Mouse (Mus musculus): Measurements from ENCODE around the gene Pmpca.

Pmpca gene

DNA sequence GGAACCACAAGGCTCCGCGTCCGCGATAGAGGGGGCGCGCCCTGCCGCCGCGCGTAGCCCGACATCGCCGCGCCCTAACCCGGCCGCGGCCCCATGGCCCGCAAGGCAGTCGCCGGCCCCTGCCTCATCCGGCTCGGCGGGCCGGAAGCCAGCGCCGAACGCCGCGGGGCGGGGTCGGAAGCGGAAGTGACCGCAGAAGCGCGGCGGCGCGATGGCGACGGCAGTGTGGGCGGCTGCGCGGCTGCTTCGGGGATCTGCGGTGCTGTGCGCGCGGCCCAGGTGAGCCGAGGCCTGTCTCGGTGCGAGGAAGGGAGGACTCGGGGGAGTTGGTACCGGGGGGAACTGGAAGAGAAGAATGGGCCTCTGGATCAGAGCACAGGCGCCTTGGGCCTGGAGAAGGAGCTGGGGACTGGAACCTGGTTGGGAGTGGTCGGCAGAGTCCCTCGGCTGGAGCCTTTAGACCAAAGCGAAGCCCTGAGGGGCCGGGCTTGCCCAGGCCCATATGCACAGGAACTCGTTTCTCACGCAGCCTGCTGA lies at the start of gene Pmpca, which contains the start of gene Entr1:
TSS of gene Pmpca (plus strand) at position 186 of the 537 bp plus-strand sequence.
TSS of gene Entr1 (minus strand) at position 163 of the 537 bp plus-strand sequence.
- DNase-seq, result peak; percentile 90

DNA sequence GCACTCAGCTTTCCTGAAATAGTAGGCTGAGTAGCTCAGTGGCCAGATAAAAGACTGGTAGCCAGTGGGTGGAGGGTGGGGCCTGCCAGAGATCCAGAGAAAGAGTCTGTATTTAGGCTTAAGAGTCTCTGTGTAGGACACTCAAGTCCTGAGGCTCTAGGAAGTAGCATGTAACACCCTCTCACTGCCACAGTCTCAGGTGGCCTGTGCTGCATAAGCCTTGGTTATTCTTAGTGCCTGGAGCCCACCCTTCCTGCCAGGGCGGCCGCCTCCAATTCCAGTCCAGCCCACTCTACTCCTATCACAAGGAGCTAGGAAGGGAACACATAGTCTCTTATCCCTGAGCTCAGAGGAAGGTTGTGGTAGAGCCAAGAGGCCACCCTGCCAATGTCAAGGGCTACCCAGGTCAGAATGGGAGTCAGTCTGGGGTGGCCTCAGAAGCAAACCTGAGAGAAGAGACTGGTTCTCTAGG lies 47.6 kb upstream of the Pmpca start:
- peak in 1 of 2 experiments; percentile 53 for DNase-seq

DNA sequence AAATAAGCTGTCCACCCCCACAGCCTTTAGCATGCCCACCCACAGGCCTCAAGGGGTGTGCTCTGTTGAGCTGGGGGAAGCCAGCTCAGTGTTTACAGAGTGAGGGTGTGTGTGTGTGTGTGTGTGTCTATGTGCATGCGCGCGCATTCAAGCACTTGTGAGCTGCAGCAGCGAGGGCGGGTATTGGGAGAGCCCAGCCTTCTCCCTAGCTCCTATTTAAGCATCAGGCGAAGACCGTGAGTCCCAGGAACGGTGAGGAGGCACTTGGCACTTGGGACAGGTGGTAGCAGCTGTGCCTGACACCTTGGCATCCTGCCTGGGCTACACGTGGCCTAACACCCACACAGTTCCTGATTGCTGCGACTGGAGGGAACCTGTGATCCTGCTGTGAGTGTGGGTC lies 47.1 kb upstream of the Pmpca start:
- DNase-seq, result peak; percentile 75 to 87

DNA sequence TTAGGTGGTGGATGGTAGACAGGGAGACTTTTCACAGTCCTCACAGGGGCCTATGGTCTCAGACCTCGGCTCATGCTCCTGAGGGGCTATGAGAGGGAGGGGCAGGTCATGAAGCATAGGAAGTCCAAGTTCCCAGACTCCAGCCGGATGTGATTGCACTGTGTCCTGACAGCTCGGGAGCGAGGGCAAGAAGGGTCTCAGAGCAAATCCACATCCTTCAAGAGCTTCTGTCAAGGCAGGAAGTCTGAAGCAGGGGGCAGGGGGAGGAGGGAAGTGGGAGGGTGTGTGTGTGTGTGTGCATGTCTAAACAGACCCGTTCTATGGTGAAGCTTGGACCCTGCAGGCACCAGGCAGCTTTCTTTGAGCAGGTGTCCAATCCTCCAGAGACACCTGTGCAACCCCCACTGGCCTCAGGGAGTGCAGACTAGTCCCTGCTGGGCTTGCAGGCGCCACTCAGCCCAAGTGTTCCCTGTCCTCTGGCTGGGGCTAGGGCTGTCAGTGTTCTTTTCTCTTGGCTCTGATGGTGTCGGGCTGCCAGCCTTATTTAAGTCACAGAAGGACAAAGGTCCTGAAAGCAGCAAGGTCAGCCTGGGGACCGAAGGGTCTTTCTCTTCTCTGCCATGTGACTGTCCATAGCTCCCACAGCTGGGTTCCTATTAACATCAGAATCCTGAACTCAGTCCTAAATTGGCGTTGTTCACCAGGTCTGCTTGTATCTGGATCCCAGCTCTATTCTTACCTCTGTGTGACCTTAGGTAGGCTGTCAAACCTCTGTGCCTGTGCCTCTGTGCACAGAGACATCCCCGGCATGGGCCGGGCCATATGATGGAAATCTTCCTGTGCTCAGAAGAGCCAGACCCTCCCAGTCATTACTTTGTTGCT lies 46.3 kb upstream of the Pmpca start:
- peak; percentile 57 to 78 for DNase-seq

DNA sequence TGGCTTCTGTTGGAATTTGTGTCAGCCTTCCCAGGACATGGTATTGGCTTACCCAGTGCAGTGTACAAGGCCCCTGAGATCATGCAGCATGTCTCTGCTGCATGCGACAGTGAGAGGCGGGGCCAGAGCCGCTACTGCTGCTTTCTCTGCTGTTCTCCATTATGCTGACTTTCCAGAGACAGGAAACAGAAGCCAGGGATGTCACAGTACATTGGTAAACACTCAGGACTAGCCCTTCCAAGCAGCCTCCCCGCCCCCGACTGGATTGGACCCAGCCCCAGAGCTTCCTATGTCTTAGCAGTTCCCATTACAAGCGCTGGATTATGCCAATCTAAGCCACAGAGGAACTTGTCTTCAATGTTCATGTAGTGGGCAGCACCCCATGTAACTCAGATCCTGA lies 40.9 kb upstream of the Pmpca start:
- DNase-seq, result peak; percentile 61 to 82

DNA sequence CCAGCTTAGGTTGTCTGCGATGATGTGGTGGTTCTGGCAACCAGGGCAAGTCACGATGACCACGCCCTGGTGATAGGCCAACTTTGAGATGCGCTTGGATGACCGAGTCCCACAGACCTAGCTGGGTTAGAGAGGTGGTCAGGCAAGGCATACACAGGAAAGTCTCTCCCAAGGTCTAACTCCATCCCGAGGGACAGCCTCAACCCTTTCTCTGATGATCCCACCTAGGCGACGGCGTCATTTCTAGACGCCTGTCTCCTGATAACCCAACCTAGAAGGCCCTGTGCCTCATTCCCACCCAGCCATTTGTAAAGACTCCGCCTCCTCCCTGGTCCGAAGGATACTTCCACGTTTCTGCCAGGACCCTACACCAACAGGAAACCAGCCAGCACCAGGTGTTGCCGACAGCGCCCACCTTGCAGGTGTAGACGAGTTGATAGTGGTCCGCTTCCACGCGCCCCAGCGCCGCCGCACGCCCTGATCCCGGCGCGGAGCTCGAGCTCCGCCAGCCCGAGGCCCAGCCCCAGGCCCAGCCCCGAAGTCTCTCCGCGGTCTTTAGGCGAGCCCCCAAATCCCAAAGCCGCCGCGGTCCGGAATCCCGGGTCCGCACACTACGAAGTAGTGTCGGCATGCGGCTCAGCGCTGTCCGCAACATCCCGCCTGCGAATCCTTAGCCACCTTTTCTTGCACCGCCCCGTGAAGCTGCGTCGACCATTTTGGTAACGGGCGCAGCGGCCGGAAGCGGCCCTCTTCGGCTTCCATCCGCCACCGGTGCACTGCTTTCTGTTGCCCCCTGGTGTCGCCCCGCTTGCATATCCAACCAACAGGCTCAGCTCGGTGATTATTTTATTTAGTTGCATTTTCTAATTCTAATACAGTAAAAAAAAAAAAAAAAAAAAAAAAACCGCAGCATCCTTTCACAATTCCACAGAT lies 37.5 kb upstream of the Pmpca start, which contains the start of gene Dnlz:
TSS of gene Dnlz (minus strand) at position 753 of the 933 bp plus-strand sequence.
- DNase-seq, result peak; percentile 95 to 96

DNA sequence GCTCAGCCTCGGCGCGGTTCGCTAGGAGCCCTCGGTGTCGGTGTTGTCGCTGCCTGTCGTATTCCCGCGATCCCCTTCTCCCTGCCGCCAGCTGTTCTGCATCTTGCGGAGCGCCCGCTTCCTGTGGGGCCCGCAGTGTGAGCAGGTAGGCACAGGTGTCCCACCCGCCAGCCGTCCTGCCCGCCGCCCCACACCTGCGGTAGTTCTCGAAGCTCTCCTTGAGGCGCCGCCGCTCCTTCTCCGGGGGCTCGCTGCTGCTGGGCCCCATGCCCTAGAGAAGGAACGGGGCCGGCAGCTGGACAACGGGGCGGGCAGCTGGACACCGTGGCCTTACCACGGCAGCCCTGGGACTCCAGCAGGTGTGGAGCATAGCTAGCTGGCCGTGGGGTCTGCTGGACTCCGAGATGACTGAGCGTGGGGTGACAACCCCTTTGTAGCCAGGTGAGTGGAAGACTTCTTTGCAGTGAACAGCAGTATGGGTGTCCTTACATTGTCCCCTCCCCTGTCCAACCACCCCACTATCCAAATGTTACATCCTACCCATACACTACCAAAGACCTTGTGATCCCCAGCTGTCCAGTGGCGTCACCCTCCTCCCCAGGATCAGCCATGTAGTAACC lies 36.7 kb upstream of the Pmpca start:
- DNase-seq, result no peak

DNA sequence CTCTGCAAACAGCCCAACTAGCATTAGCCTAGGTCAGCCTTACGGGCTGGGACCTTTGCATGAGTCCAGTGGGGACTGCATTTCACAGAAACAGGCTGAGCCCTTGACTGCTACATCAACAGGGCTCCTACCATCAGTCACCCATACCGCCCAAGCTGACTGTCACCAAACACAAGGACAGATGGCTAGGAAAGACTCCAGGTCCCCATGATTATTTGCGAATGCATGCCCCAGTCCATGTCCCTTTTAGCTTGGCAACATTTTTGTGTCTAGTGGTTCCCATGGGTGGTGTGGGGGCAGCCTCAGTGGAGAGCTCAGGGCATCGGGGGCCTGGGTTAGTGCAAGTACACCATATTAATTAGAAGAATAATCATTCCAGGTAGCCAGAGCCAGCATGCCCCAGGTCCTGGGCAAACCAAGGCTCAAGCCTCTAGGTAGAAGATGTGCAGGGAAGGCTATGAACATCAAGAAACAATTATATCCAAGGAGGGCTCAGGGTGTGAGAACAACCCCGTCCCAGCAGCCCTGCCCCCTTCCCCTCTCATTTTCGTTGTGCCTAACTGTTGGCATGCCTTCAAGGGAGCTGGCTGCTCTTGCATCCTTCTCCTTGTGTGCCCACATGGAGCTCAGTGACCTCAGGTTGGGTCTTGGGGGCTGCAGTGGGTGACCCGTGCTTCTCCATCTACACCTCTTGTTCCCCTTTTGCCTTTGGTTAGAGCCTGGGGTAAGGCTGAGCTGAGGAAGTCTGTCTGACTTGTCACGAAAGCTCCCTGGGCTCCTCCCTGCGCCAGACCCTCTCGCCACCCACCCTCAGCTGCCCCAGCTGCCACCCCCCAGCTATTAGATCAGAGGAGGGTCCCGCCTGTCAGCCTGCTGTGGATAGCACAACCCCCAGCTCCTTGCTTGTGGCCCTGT lies 35.8 kb upstream of the Pmpca start:
- no peak for DNase-seq

DNA sequence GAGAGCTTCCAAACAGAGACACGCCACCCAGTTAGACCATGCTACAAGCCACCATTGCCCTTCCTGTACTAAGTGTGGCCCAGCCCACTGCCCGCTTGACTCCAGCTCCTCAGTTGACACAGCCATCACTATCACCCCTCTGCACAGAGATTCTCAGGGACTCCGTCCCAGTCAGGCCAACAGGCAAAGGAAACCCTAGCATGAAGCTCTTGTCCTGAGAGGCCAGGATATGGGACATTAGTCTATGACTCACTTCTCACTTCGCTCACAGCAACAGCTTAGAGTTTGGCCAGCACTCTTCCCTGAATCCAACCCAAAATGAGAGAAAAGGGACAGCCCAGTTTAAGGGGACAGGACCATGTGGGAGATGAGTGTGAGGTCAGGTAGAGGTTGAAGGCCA lies 34.7 kb upstream of the Pmpca start:
- DNase-seq, result no peak

DNA sequence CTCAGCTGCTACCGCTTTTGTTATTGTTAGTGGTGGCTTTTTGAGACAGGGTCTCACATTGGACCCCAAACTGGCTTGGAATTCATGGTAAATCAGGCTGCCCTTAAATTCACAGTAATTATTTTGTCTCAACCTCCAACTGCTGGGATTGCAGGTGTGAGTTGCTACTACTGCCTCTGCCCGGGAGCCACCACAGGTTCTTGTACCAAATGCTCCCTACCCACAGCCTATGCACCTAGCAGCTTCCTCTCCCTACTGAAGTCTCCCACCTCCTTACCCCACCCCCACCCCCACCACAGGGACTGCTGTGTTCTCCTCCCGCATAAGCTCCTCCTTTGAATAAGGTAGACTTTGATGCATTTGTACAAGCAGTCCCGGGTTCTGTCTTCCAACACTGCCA lies 32.9 kb upstream of the Pmpca start:
- no peak for DNase-seq

DNA sequence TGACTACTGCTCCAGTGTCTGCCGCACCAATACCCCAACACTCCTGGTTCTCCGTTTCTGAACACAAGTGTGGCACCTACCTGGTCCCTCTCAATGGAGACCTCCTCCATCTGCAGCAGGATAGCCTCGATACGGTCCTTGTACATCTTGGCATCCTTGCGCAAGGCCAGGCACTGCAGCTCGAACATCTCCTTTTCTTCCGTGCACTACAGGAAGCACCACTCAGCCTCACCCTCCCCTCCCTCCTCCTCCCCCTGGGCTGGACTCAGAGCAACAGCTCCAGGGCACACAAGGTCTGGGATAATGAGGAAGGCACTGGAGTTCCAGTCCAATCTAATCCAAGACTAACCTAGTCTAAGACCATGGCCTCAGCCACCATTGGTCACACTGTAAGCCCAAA lies 32.5 kb upstream of the Pmpca start:
- peak; percentile 41 to 75 for DNase-seq

DNA sequence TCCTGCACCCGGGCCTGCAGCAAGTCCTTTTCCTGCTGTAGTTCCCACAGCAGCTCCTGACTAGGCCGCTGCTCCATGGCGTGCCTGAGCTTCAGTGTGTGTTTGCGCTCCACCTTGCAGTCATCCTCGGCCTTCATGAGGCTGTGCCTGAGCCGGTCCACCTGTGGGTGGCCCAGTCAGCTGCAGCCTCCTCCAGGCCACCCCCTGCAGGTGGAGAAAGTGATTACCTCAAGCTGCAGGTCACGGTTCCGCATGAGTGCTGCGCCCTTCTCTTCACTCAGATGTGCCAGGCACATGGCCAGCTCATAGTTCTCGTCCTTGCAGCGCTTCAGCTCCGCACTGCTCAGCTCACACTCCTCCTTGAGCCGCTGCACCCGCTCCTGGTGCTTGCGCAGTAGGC lies 31.7 kb upstream of the Pmpca start:
- no peak for DNase-seq

DNA sequence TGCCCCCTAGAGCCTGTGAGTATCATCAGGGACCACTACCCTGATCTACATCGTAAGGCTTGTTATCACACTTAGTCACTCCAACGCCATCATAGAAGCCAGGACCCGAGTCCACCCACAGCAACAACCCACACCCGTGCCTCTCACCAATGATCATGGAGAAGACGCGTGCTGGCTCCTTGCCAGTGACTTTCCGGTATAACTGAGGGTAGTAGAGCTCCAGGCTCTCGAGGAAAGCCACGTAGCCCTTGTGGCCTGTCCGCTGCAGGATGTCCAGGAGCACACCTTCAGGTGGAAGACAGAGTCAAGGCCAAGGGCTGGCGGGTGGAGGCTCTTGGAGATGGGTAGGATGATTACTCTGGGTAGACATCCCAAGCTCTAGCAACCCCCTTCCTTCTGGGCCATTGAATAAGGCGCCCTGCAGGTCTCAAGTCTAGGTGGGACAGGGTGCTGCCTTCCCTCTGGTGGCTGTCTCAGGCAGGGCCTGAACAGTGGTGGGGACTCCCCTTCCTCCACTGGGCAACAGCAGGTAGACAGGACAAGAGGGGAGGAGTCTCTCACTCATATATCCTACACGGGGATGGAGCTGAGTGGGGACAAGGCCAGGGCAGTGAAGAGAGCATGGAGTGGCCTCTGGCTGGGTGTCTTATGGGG lies 30.3 kb upstream of the Pmpca start:
- no peak for DNase-seq

DNA sequence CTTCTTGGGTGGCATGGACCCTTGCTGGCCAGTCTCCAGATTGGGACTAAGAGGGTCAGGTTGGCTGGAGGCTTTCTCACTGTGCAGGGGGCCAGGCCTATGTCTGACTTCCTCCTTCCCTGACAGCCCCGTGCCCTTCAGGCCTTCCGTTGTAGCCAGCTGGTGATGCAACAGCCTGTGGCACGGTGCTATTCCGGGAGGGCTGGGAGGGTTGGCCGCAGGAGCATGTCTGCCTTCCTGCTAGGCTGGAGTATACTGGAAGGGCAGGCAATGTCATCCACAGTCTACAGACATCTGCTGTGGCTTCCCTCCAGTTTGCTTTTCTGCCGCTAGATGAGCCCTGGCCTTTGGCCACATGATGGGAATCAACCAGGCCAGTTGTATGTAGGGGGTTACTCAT lies 29.2 kb upstream of the Pmpca start:
- peak; percentile 59 to 63 for DNase-seq

DNA sequence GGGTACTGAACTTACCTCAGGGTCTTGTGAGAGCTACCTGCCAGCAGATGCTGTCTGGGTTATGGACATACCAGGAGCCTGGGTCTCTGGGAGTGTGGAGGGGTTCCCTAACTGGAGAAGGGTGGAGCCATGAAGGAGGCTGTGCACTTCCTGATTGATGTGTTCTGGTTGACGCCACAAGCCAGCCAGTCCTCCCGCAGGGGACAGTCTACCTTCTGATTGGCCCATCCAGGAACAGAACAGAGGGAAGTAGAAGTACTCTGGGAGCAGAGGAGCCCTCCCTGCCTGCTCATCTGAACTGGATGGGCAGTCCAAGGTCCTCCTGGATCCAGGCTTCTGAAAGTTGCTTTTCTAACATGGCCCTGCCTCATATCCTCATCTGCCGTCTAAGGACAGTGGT lies 28.4 kb upstream of the Pmpca start, which contains the start of gene Card9:
TSS of gene Card9 (minus strand) at position 147 of the 400 bp plus-strand sequence.
- DNase-seq, result peak; percentile 55

DNA sequence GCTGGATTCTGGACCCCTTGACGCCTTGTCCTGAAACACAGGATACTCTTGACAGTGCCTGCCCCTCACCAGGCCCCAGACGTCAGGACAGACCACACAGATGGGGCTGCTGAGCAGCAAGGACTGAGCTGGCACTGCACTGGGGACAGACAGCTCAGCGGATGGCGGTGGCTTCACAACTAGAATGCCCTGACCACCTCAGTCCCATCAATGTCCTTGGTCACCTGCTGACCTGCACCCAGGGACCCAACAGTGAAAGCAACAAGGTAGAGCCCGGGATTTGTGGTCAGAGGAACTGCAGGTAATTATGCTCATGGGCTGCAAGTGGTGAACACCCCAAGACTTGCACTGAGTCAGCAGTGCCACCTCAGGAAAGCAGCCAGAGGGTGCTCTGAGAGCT lies 26.1 kb upstream of the Pmpca start:
- DNase-seq, result no peak

DNA sequence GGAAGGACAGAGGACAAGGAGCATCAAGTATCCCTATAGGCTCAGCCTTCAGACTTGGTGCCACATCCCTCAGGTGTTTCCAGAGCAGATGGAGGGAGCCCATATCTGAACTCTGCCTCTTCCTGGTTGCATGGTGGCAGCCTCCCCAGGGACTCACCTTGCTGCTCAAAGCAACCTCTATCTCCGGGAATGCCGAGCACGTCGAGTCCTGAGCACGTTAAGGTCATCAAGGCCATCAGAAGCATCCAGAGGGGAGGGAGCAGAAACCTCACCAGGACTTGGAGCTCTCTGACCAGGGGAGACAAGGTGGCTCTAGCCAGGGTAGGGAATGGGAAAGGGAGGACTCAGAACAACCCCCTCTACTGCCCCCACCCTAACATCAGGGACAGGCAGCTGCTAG lies 25.7 kb upstream of the Pmpca start:
- no peak for DNase-seq

DNA sequence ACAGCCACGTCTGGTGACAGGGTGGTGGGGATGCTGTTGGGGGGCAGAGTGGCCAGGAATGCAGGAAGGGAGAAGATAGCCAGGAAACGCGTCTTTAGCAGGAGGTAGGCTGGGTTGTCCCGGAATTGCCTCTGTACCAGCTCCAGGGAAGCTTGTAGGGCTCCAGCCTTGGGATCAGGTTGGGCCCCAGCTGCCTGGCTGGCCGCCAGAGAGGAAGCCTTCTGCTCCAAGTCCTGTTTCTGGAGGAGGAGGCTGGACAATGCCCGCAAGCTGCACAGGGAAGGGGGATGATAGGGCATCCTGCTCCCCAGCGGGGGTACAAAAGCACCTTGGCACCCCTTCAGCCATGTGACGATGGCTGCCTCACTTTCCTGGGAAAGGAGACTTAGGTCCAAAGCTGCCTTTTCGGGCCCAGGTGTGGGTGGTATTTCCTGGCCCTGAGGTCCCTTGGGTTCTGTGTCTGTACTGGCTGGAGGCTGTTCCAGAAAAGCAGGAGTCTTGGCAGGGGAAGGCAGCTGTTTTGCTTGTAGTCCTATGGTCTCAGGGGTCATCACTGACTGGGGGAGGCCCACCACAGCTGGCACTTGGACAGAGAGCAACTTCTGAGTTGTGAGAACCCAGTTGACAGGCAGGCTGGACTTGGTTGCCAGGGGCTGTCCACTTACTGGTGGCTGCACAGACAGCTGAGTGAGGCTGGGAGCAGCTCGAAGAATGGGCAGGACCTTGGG lies 24.2 kb upstream of the Pmpca start:
- DNase-seq, result peak; percentile 75 to 84

DNA sequence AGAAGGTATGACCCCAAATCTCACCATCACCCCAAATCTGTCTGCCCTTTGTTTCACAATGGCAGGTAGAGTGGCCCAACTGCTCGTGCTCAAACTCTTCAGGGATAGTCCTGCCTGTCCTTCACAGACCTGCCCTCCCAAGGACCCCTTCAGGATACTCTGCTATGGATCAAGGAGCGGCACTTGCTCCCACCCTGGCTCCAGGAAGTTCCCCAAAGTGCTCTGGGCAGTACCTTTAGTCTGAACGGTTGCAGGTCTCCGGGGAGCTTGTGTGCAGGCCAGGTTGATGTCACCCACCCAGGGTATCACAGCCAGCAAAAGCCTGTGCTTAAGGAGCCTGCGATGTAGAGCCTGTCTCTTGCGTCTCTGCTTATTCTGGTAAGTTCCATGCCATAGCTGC lies 21.2 kb upstream of the Pmpca start:
- DNase-seq, result no peak

DNA sequence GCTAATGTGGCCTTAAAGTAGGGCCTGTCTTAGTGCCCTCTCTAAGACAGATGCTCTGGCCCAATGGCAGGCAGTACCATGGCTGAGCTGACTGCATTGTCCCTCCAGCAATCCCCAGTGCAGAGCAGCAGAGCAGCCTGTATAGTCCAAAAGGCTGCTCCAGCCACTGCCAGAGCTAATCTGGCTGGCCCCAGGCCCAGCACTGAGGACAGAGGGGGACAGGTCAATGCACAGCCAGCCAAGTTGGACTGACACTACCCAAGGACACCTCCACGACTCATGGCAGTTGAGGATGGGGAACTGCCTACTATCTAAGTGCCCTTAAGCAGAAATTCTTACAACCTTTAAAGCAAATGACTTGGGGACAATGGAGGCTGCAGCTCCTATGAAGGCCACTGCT lies 20.6 kb upstream of the Pmpca start:
- DNase-seq, result no peak
